Mouse (Mus musculus) CD4-positive helper T cell, adult 2 months (primary cell): ENCODE results near the gene Agl.

Experiments used
- DNase-seq: peaks from one replicate; pipeline ENCODE4 v3.0.0-alpha.2; 2012; ENCODE audit warnings: low read depth, missing footprints, low spot score

Gene Agl

GRCm38 (mm10) chr3:116694955-116695665 lies 112.9 kb downstream of the Agl start:
- DNase-seq, result no peak

GRCm38 (mm10) chr3:116694312-116694711 lies 113.7 kb downstream of the Agl start:
- DNase-seq, result no peak
